Comparison of ENCODE assay signal across 1 mouse cellular context in the genomic region with DNA sequence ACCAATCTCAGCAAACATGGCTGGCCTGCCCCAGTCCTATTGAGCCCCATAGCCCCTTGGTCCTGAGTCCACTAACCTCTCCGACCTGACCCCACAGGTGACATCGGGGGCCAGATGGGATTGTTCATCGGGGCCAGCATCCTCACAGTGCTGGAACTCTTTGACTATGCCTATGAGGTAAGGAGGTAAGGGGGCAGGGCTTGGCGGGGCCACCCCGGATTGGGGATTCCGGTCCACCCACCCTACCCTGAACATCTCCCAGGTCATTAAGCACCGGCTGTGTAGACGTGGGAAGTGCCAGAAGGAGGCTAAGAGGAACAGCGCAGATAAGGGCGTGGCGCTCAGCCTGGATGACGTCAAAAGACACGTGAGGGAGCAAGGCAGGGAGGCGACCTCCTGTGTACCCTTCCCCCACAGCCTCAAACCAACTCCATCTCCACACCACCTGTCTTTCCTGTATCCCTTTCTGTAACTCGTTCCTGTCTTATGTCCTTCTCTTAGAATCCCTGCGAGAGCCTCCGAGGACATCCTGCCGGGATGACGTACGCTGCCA.
TF ChIP-seq lines count a peak whose summit lies in the region.

No protein-coding gene starts in this region.

TF ChIP-seq in CH12.LX, 34 proteins besides CTCF, POLR2A, EP300 and RAD21 (continued from another document):
- TF ChIP-seq MEF2A (IDR thresholded peaks at IDR 0.05; ENCODE audit: borderline replicate concordance, low read depth, low read length) (no peak), PAX5 (IDR thresholded peaks at IDR 0.05; ENCODE audit: low read length) (no peak), ZNF384 (IDR thresholded peaks at IDR 0.05; ENCODE audit: low read depth, low read length) (no peak), USF1 (IDR thresholded peaks at IDR 0.05; ENCODE audit: low read depth, low read length) (no peak)
